Mouse (Mus musculus): ENCODE data around the gene St6gal2. TPM values are rescaled to one million over a fixed set of nuclear protein-coding genes. Genes with fewer than 3 reads are reported as not detected.
A peak's percentile ranks its signal among the peaks of the same experiment; 100 is the strongest.

The St6gal2 gene
- polyA plus RNA-seq (2015; fragmentation: Nextera tagmentation; extraction: Ambion mirVana): 17.0 and 20.7 TPM in 2 replicates

DNA sequence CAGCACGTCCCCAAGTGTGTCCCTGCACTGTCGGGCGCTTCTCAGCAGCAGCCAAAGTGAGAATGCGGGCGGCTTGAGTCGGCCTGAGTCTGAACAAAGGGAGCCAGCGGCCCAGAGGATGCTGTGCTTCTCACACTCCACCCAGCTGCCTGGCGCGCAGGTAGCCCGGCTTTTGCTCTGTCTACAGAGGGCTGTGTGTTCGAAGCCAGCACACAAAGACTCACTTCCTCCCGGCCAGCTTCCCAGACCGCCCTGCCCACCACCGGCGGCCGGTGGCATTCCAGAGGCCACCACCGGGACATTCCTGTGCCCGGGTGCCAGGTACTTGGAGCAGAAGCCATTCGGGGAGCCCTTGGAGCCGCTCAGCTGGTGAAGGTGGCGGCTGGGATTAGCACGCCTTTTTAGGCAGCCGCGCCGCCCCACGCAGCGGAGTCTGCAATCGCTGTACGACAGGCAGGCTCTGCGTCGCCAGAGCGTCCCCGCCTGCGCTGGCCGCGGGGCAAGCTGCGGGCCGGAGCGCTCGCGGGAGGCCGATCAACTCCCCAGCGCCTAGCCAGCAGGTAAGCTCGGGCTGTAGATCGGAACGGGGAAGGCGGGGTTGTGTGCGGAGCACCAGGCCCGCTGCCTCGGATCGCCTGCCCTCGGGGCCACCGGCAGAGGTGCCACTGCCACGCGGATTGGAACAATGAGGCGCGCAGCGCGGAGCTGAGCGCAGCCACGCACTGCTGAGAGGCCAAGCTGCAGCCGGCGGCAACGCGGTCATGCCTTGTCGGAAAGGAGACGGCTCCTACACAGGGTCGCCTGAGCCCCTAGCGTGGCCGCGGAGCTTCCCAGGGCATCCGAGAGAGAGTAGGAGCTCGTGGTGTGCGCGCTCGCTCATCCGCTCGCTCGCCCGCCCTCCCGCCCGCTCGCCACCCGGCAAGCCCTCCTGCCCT, at the start of gene St6gal2:
Gene St6gal2 (plus strand): TSS at position 133 of the 935 bp plus-strand sequence.
- Histone ChIP-seq H3K9me3 (no peaks in the 10 kb centered on the region), H3K36me3 (no peaks in the 10 kb centered on the region), H3K4me1 (replicated peaks) (peaks cover 25% of the 10 kb centered on the region), H3K4me2 (peak within 1 kb of the TSS; percentile 75), H3K9ac (peak within 1 kb of the TSS; percentile 96), H3K27ac (replicated peaks) (peak within 1 kb of the TSS; percentile 97), H3K27me3 (no peaks in the 10 kb centered on the region), H3K4me3 (peak within 1 kb of the TSS; percentile 71)
- ATAC-seq (ENCODE audit: low read depth): peak; percentile 93
- WGBS: under 1% methylated on average over 84 of the region's 84 CpGs

GRCm38 (mm10) chr17:55406043-55406442, 39.1 kb upstream of the St6gal2 start:
- ATAC-seq (ENCODE audit: low read depth): no peak
- no peaks in the 10 kb centered on the region for H3K27me3 ChIP-seq
- H3K27ac ChIP-seq (replicated peaks): no peak overlapping the region
- no peaks in the 10 kb centered on the region for H3K9me3 ChIP-seq
- 85% methylated on average over 2 of the region's 2 CpGs for WGBS
- H3K9ac ChIP-seq: no peak overlapping the region
- no peak overlapping the region for H3K4me3 ChIP-seq
- no peak overlapping the region for H3K4me2 ChIP-seq
- H3K36me3 ChIP-seq: no peaks in the 10 kb centered on the region
- no peaks in the 10 kb centered on the region for H3K4me1 ChIP-seq (replicated peaks)

- no peak for ATAC-seq (ENCODE audit: low read depth)
- no peak overlapping the region for H3K27ac ChIP-seq (replicated peaks)
- no peaks in the 10 kb centered on the region for H3K36me3 ChIP-seq
- H3K4me1 ChIP-seq (replicated peaks): no peaks in the 10 kb centered on the region
- no peak overlapping the region for H3K9ac ChIP-seq
- H3K4me2 ChIP-seq: no peak overlapping the region
- no peak overlapping the region for H3K4me3 ChIP-seq
- no peaks in the 10 kb centered on the region for H3K27me3 ChIP-seq
- H3K9me3 ChIP-seq: no peaks in the 10 kb centered on the region
- 97% methylated on average over 2 of the region's 2 CpGs for WGBS
Observed at GRCm38 (mm10) chr17:55416519-55416918, 28.7 kb upstream of the St6gal2 start.

DNA sequence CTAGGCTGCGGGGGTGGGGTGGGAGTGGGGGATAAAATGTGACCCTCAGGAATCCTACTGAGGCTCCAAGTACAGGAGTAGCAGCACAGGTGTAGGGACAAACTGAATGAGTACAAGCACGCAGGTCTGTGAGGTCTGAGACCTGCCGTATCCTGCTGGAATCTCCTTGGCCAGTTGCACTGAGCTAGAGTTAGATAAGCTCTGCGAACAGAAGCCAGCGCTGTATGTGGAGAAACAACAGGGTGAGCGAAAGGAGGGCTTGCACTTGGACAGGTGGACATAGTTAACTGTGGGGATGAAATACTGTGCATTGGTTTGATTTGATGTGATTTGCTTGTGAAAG, 974 bp downstream of the St6gal2 start:
- 3% methylated on average over 6 of the region's 6 CpGs for WGBS
- peaks cover 25% of the 10 kb centered on the region for H3K4me1 ChIP-seq (replicated peaks)
- no peaks in the 10 kb centered on the region for H3K27me3 ChIP-seq
- peak overlapping the region; percentile 75 for H3K4me2 ChIP-seq
- peak; percentile 76 for ATAC-seq (ENCODE audit: low read depth)
- H3K4me3 ChIP-seq: peak overlapping the region; percentile 71
- no peaks in the 10 kb centered on the region for H3K36me3 ChIP-seq
- peak overlapping the region; percentile 97 for H3K27ac ChIP-seq (replicated peaks)
- H3K9me3 ChIP-seq: no peaks in the 10 kb centered on the region
- peak overlapping the region; percentile 96 for H3K9ac ChIP-seq

GRCm38 (mm10) chr17:55446698-55447097, 1.5 kb downstream of the St6gal2 start:
- H3K4me3 ChIP-seq: peak overlapping the region; percentile 71
- no peaks in the 10 kb centered on the region for H3K36me3 ChIP-seq
- peaks cover 25% of the 10 kb centered on the region for H3K4me1 ChIP-seq (replicated peaks)
- no peak for ATAC-seq (ENCODE audit: low read depth)
- peak overlapping the region; percentile 97; the same call in 1 of the 2 replicates for H3K27ac ChIP-seq (replicated peaks)
- peak overlapping the region; percentile 75 for H3K4me2 ChIP-seq
- H3K9me3 ChIP-seq: no peaks in the 10 kb centered on the region
- H3K27me3 ChIP-seq: no peaks in the 10 kb centered on the region
- WGBS: 14% methylated on average over 4 of the region's 4 CpGs
- H3K9ac ChIP-seq: peak overlapping the region; percentile 96

DNA sequence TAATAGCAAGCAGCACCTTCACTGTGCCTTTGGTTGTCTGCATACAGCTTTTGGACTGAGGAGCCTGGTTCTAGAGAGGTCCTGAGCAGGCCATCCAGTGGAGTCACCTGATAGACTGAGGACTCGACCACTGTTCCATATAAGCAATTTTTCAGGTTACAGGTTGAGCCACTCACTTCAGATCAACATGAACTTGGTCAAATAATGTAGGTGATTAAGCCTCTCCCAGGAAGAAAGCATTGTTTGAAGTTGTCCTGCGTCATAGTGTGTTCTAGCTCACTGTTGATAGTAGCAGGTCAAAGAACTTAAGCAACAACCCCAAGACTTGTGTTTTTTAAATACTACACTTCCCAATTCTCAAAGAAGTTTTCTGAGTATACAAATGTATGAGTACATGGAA, 5.8 kb downstream of the St6gal2 start:
- ATAC-seq (ENCODE audit: low read depth): no peak
- Histone ChIP-seq H3K36me3 (no peaks in the 10 kb centered on the region), H3K4me1 (replicated peaks) (peaks cover 21% of the 10 kb centered on the region), H3K9me3 (no peaks in the 10 kb centered on the region), H3K4me3 (no peak overlapping the region), H3K27me3 (no peaks in the 10 kb centered on the region), H3K4me2 (no peak overlapping the region), H3K27ac (replicated peaks) (no peak overlapping the region), H3K9ac (no peak overlapping the region)
- 70% methylated on average over 2 of the region's 2 CpGs for WGBS

DNA sequence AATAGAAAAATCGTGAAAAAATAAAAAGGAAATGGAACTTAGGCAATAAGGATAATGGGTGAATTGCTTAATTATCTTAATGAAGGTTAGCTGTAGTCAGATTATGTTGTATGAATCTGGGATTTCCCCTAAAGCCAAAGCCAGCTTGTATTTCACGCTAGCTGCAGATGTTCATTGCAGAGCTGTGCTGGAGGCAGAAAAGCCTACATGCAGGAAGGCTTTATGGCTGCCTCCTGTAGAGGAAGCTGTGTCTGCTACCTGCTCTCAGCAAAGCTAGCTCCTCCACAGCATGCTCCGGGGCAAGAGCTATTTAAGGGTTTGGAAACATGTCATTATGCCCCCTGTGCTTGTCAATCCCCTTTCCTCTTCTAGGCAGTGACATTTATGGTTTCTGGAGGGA, 9.3 kb downstream of the St6gal2 start:
- H3K36me3 ChIP-seq: no peaks in the 10 kb centered on the region
- H3K4me1 ChIP-seq (replicated peaks): no peaks in the 10 kb centered on the region
- WGBS: 58% methylated on average over 3 of the region's 3 CpGs
- H3K9me3 ChIP-seq: no peaks in the 10 kb centered on the region
- no peak overlapping the region for H3K4me2 ChIP-seq
- no peaks in the 10 kb centered on the region for H3K27me3 ChIP-seq
- H3K4me3 ChIP-seq: no peak overlapping the region
- ATAC-seq (ENCODE audit: low read depth): no peak
- 0 out of 2 replicates have a peak overlapping the region, but pooled peaks have one; percentile 13 for H3K27ac ChIP-seq (replicated peaks)
- H3K9ac ChIP-seq: no peak overlapping the region

GRCm38 (mm10) chr17:55460187-55460586, 15.0 kb downstream of the St6gal2 start:
- no peak overlapping the region for H3K4me3 ChIP-seq
- H3K9ac ChIP-seq: no peak overlapping the region
- H3K27me3 ChIP-seq: no peaks in the 10 kb centered on the region
- H3K4me2 ChIP-seq: no peak overlapping the region
- WGBS: 86% methylated on average over 1 of the region's 1 CpGs
- no peaks in the 10 kb centered on the region for H3K36me3 ChIP-seq
- no peak overlapping the region for H3K27ac ChIP-seq (replicated peaks)
- no peak for ATAC-seq (ENCODE audit: low read depth)
- H3K4me1 ChIP-seq (replicated peaks): no peaks in the 10 kb centered on the region
- H3K9me3 ChIP-seq: no peaks in the 10 kb centered on the region

GRCm38 (mm10) chr17:55467579-55467978, 22.4 kb downstream of the St6gal2 start:
- no peak overlapping the region for H3K9ac ChIP-seq
- H3K4me2 ChIP-seq: no peak overlapping the region
- no peaks in the 10 kb centered on the region for H3K9me3 ChIP-seq
- no peaks in the 10 kb centered on the region for H3K27me3 ChIP-seq
- WGBS: 90% methylated on average over 3 of the region's 3 CpGs
- no peaks in the 10 kb centered on the region; the same call in 1 of the 2 replicates for H3K36me3 ChIP-seq
- H3K4me3 ChIP-seq: no peak overlapping the region
- H3K4me1 ChIP-seq (replicated peaks): no peaks in the 10 kb centered on the region
- no peak overlapping the region for H3K27ac ChIP-seq (replicated peaks)
- ATAC-seq (ENCODE audit: low read depth): no peak

- H3K9ac ChIP-seq: no peak overlapping the region
- H3K4me2 ChIP-seq: no peak overlapping the region
- H3K27ac ChIP-seq (replicated peaks): no peak overlapping the region
- H3K4me1 ChIP-seq (replicated peaks): no peaks in the 10 kb centered on the region
- no peaks in the 10 kb centered on the region for H3K27me3 ChIP-seq
- H3K4me3 ChIP-seq: no peak overlapping the region
- no peaks in the 10 kb centered on the region; the same call in 1 of the 2 replicates for H3K36me3 ChIP-seq
- ATAC-seq (ENCODE audit: low read depth): no peak
- no peaks in the 10 kb centered on the region for H3K9me3 ChIP-seq
Observed at GRCm38 (mm10) chr17:55468963-55469362, 23.8 kb downstream of the St6gal2 start.

DNA sequence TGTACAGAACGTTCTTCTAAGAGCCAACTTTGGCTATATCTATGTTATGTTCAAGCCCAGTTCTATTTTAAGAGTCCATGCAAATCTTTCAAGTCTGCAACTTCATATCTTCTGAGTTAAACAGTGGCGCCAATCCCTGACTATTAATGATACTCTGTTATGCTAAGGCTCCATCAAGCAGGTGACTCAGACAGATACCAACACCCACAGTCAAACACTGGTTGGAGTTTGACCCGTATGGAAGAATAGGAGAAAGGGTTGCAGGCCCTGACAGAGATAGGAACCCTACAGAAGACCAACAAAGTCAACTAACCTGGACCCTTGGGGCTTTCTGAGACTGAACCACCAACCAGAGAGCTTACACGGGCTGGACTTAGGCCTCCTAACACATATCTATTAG, 30.8 kb downstream of the St6gal2 start:
- no peaks in the 10 kb centered on the region for H3K36me3 ChIP-seq
- ATAC-seq (ENCODE audit: low read depth): no peak
- H3K27ac ChIP-seq (replicated peaks): no peak overlapping the region
- no peak overlapping the region for H3K4me2 ChIP-seq
- H3K27me3 ChIP-seq: no peaks in the 10 kb centered on the region
- H3K4me3 ChIP-seq: no peak overlapping the region
- no peaks in the 10 kb centered on the region for H3K9me3 ChIP-seq
- 92% methylated on average over 4 of the region's 4 CpGs for WGBS
- no peak overlapping the region for H3K9ac ChIP-seq
- no peaks in the 10 kb centered on the region for H3K4me1 ChIP-seq (replicated peaks)

GRCm38 (mm10) chr17:55477361-55477760, 32.2 kb downstream of the St6gal2 start:
- Histone ChIP-seq H3K27ac (replicated peaks) (no peak overlapping the region), H3K9ac (no peak overlapping the region), H3K9me3 (no peaks in the 10 kb centered on the region), H3K4me3 (no peak overlapping the region), H3K27me3 (no peaks in the 10 kb centered on the region), H3K4me2 (no peak overlapping the region), H3K4me1 (replicated peaks) (no peaks in the 10 kb centered on the region), H3K36me3 (peaks cover 6% of the 10 kb centered on the region; the same call in 1 of the 2 replicates)
- ATAC-seq (ENCODE audit: low read depth): no peak

Measured in neural tube, embryonic 13.5 days (tissue).